Mouse (Mus musculus): Measurements from ENCODE around the gene Cdc42ep3.

GRCm38 (mm10) chr17:79353446-79354173 is 1.3 kb downstream of the Cdc42ep3 start:
- TF ChIP-seq CHD2 (IDR thresholded peaks at IDR 0.05; ENCODE audit: low read depth, low read length) (no peak), ZC3H11A (IDR thresholded peaks at IDR 0.05; ENCODE audit: borderline replicate concordance, low read depth, low read length) (no peak), MAFK (IDR thresholded peaks at IDR 0.05; ENCODE audit: insufficient read depth, low read depth, low read length) (no peak), ZNF384 (IDR thresholded peaks at IDR 0.05; ENCODE audit: low read depth, low read length) (no peak), HCFC1 (IDR thresholded peaks at IDR 0.05; ENCODE audit: borderline replicate concordance, insufficient read depth, low read length) (no peak)
